Mouse (Mus musculus): ENCODE results near the gene Itm2b. TPM values are rescaled to one million over a fixed set of nuclear protein-coding genes. Genes with fewer than 3 reads are reported as not detected.

Itm2b gene
- 1,000 to 10,000 TPM; 1,356 to 1,434 TPM for total RNA-seq (2023)

GRCm38 (mm10) chr14:73384913-73385719 is at the start of gene Itm2b:
Gene Itm2b (minus strand): TSS chr14:73385289.

DNA sequence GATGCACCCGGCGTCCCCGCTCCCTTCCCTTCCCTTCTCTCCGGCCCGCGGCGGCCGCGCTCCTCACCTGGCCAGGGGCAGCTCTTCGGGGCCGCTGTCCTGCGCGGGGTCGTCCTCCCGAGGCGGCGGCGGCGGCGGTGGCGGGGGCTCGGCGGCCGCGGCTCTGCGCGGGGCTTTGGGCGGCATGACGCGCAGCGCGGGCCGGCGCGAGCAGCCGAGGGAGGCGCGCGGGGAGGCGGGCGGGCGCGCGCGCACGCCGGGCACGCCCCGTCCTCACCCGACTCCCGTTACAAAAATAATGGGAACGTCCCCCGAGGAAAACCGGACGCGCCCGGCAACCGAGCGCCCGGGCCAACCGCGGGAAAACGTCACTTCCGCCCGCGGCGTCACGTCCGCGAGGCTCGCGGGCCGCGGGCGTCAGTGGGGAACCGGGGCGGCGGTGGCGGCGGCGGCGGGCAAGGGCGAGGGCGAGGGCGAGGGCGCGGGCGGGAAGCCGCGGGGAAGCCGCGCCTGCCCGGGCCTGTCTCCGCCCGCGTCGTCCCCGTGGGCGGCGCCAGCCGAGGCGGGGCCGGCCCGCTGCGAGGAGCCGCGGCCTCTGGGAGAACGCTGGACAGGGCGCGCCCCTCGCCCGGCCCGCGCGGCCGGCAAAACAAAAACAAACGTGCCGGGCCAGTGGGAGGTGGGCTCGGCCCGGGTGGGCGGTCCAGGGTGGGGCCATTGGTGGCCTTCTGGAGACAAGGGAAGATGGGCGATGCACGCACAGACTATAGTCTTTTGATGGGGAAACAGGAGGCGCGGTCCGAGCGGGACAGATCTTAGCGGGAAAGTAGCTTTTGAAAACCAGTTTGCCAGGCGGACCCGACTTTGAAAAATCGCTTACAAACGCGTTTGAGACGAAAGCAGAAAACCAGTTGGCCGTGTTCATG is 59.4 kb downstream of the Itm2b start, which contains the start of gene Rb1:
Rb1 (minus strand) TSS at position 367 of the 926 bp plus-strand sequence.

Other genes starting within 250 kb of the Itm2b start
- 10 to 100 TPM; 39.8 to 44.4 TPM for gene Lpar6, start 147.4 kb downstream of the Itm2b start, total RNA-seq (2023)
- gene Rb1, start 59.5 kb downstream of the Itm2b start, total RNA-seq (2023), result 100 to 1,000 TPM; 103 TPM
- gene Med4, start 124.7 kb upstream of the Itm2b start, total RNA-seq (2023), result 10 to 100 TPM; 30.3 to 30.5 TPM
- gene Sucla2, start 140.0 kb upstream of the Itm2b start, total RNA-seq (2023), result 10 to 100 TPM; 34.6 to 43.1 TPM
- 1 to 10 TPM; 3.2 to 5.1 TPM for gene Nudt15, start 163.0 kb upstream of the Itm2b start, total RNA-seq (2023)

All from monocyte, adult 59 days (primary cell).